Mouse (Mus musculus): ENCODE data around the gene Xrcc4. TPM values are rescaled to one million over a fixed set of nuclear protein-coding genes. Genes with fewer than 3 reads are reported as not detected.

The Xrcc4 gene
- polyA plus RNA-seq, 1 experiment from 2014 or later: 14.2 TPM

DNA sequence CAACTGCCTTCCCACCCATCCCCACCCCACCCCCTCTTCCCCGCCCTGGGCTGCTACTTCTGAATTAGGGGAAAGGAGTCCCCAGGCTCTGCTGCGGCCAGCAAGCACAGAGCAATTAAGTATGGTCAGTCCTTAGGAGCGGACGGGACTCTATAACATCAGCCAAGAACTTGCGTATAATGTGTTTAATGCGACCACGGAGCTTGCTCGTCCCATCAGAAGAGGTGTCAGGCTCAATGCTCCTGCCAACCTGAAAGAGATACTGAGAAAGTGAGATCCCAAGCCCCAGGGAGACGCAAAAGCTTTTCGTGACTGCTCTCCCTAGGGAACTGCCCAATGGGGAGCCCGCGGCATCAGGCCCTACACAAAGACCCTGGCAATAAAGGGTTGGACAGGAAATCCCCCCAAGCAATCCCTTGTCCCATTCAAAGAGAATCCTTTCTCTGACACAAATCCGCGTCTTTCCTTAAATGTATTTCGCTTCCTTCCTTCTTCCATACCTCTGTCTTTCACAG lies 346.7 kb downstream of the Xrcc4 start:
- Histone ChIP-seq H3K27me3 (no peaks in the 10 kb centered on the region), H3K36me3 (ENCODE audit: poor library complexity, severe bottlenecking) (no peaks in the 10 kb centered on the region), H3K4me1 (peaks cover 21% of the 10 kb centered on the region), H3K4me3 (peak overlapping the region; percentile 70), H3K9ac (peak overlapping the region; percentile 81), H3K4me2 (peak overlapping the region; percentile 70), H3K27ac (peak overlapping the region; percentile 92), H3K9me3 (replicated peaks) (no peaks in the 10 kb centered on the region)
- under 1% methylated on average over 15 of the region's 15 CpGs for WGBS
- no peak for ATAC-seq

DNA sequence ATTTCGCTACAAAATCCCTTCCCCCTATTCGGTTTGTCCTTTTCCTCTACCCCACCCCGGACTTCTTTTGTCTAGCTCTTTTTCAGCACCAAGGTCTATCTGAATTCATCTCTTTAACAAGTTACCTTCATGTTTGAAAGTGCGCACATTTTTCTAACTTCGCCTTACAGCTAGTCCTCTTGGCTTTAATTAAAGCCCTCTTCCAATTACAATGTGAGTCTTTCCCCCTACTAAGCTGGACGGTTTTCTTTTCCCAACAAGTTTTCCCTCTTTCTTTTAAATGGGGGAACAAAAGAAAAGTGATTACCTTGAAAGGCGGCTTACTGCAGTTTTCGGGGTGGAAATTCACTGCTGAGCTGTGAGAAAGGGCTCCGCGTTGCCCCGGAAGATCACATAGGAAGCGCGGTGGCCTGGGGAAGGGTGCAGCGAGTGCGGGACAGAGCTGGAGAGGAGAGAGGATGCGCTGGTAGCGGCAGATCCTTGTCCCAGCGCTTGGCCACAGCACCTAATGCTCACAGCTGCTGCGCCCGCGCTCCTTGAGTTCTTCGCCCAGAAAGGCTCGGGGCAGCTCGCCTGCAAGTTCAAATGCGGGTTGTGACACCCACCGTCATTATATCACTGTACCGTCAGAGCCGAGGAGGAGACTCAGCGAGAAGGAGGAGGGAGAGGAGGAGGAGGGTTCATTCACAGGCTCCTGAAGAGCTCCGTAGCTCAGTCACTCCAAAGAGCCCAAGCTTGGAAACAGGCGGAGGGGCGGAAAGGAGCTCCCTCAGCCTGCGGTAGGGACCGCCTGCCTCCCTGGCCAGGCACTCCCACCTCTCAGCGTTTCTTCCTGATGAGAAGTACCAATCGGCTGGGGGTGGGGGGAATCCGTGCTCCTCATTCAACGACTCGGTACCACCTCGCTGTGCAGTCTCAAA lies 347.4 kb downstream of the Xrcc4 start, which contains the start of gene Vcan:
Gene Vcan (minus strand): TSS at position 744 of the 920 bp plus-strand sequence.
- Histone ChIP-seq H3K27ac (peak within 1 kb of the TSS; percentile 92), H3K4me1 (peaks cover 25% of the 10 kb centered on the region), H3K9me3 (replicated peaks) (no peaks in the 10 kb centered on the region), H3K4me3 (peak within 1 kb of the TSS; percentile 70), H3K36me3 (ENCODE audit: poor library complexity, severe bottlenecking) (no peaks in the 10 kb centered on the region), H3K27me3 (no peaks in the 10 kb centered on the region), H3K9ac (peak within 1 kb of the TSS; percentile 81), H3K4me2 (peak within 1 kb of the TSS; percentile 70)
- peak; percentile 66 for ATAC-seq
- WGBS: under 1% methylated on average over 40 of the region's 40 CpGs

DNA sequence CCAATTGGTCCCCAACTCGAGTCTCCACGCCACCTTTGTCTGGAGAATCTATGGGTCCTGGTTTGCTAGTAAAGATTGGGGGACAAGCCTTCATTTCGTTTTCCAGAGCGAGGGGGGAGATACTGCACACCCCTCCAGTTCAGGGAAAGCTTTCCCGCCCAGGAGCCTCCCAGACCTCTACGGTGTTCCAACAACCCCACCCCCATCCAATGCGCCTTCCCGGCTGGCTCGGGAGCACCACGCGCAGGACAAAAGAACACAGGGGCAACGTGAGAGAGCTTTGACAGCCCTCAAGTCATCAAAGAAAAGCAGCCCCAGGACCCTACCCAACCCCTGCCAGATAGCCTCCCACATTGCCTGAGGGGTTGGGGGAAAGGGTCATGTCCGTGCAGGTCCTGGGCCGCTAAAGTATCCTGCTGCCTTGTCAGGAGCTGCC lies 348.3 kb downstream of the Xrcc4 start:
- Histone ChIP-seq H3K27ac (peak overlapping the region; percentile 92), H3K4me3 (peak overlapping the region; percentile 70), H3K4me1 (peaks cover 27% of the 10 kb centered on the region), H3K9me3 (replicated peaks) (no peaks in the 10 kb centered on the region), H3K27me3 (no peaks in the 10 kb centered on the region), H3K36me3 (ENCODE audit: poor library complexity, severe bottlenecking) (no peaks in the 10 kb centered on the region), H3K4me2 (peak overlapping the region; percentile 70), H3K9ac (peak overlapping the region; percentile 81)
- WGBS: 0% methylated on average over 14 of the region's 14 CpGs
- ATAC-seq: peak; percentile 55

DNA sequence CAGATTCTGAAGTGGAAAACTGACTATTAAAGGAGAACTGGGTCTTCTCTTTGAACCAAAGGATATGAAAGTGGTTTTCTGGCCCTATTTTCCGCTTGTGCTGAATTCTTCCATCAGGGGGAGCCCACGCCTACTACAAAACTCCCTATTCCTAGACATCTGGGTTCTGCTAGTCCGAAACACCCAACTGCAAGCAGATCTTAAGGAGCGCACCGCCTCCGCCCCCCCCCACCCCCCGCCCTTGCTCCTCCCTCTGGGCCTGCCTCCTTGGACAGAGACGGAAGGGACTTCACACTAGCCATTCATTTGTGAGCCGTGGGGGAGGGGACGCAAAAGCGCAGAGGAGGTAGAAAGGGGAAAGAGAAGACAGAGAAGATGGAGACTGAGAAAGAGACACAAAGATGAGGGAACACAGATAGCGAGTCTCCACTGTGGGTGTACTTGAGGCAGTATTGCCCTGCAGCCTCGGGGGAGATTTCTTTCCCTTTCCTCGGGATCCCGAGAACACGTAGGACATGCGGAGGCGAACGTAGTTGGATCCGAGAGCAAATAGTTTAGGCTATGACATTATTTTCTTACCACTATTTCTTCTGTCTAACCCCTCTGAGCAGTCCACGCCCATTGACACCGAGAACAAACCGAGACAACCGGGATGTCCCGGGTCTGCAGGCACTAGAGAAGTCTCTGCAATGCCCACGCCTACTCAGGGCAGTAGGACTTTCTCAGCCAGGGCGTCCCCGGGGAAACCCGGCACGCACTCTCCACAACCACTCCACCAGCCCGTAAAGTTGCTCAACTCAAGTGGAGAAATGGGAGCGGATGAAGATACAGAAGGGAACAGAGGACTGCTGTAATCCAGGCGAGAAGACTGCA lies 348.9 kb downstream of the Xrcc4 start:
- H3K36me3 ChIP-seq (ENCODE audit: poor library complexity, severe bottlenecking): no peaks in the 10 kb centered on the region
- H3K27me3 ChIP-seq: no peaks in the 10 kb centered on the region
- peak overlapping the region; percentile 81 for H3K9ac ChIP-seq
- under 1% methylated on average over 33 of the region's 33 CpGs for WGBS
- H3K9me3 ChIP-seq (replicated peaks): no peaks in the 10 kb centered on the region
- peak overlapping the region; percentile 92 for H3K27ac ChIP-seq
- H3K4me3 ChIP-seq: peak overlapping the region; percentile 70
- peak; percentile 87 for ATAC-seq
- H3K4me1 ChIP-seq: peaks cover 27% of the 10 kb centered on the region
- H3K4me2 ChIP-seq: peak overlapping the region; percentile 70

DNA sequence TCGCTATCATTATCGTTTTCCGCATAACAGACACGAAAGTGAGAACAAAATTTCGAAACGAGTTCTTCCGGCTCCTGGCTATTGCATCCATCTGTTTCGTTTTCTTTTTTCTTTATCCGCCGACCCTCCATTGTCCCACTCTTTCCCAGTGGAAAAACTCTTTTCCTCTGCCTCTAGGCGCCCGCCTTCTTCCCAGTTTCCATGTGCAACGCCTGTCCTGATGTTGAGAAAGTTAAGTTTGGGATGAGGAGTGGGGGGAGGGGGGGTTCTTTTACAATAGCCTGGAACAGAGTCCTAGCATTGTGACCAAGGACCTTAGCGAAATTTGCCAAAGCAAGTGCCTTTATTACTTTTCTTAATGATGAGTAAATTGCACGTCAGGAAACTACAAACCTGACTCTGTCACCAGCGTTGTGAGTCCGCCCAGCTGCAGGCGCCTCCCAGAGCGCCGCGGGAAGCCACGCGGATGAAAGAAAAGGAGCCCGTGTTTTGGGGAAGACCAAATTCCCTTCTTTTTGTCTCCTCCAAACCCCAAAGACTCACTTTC lies 349.6 kb downstream of the Xrcc4 start:
- Histone ChIP-seq H3K4me1 (peaks cover 30% of the 10 kb centered on the region), H3K4me2 (peak overlapping the region; percentile 70), H3K4me3 (peak overlapping the region; percentile 70), H3K9ac (peak overlapping the region; percentile 81), H3K9me3 (replicated peaks) (no peaks in the 10 kb centered on the region), H3K27me3 (no peaks in the 10 kb centered on the region), H3K27ac (peak overlapping the region; percentile 92), H3K36me3 (ENCODE audit: poor library complexity, severe bottlenecking) (no peaks in the 10 kb centered on the region)
- ATAC-seq: peak; percentile 19
- WGBS: under 1% methylated on average over 24 of the region's 24 CpGs

DNA sequence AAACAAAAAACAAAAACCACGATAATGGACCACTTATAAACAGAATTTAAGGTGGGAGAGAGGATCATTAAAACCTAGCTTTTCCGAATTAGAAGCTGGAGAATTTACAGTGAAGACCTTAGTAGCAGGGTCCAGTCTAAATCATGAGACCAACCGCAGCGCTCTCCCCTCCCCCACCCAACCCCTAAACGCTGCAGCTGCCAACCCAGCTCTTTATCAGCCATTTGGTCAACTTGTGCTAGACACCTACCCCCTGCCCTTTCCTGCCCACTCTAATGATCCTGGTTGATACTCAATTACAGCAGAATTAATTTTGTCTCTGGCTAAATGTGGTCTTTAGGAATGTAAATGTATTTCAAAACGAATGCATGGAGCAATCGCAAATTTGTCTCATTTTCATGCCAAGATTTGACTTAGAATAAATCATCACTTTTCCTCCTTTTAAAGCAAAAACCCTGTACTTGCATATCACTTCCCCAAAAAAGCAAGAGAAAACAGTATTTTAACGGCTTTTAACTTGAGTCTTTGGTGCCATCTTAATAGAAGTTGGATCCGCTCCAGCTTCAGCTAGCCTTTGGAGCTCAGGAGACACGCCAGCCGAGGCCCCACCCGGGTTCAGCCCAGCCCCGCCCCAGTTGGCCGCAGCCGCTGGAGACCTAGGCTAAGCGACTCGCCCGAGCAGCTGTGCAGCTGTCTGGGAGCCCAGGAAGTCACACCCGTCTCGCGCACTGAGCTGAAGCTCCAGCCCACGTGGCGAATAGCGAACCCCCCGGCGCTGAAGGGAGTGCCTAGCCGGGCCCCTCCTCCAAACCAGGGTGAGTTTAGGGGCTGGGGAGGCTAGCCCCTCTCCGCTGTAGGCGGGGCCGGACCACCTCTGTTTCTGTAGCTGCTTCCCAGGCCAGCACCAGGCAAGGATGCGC lies 350.4 kb downstream of the Xrcc4 start:
- H3K4me2 ChIP-seq: peak overlapping the region; percentile 70
- H3K36me3 ChIP-seq (ENCODE audit: poor library complexity, severe bottlenecking): no peaks in the 10 kb centered on the region
- peaks cover 30% of the 10 kb centered on the region for H3K4me1 ChIP-seq
- ATAC-seq: peak; percentile 54
- H3K4me3 ChIP-seq: peak overlapping the region; percentile 70
- H3K27ac ChIP-seq: peak overlapping the region; percentile 92
- peak overlapping the region; percentile 81 for H3K9ac ChIP-seq
- H3K9me3 ChIP-seq (replicated peaks): no peaks in the 10 kb centered on the region
- H3K27me3 ChIP-seq: no peaks in the 10 kb centered on the region
- WGBS: 1% methylated on average over 31 of the region's 31 CpGs

DNA sequence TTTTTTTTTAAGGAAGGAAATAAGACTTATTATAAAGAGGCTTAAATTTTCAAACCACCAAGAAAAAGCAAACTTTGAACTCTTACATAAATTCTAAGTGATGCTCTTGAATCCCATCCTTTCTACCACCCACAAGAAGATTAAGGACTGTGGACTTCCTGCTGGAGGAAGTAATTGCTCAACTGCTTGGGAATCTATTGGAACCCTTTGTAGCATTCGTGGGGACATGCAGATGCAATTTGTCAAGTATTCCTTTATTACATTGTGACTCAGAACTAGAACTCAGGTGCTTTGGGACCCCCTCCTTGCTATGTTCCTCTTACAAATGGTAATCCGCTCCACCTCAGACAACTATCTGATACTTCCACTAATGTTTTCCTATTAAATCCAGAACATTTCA lies 351.1 kb downstream of the Xrcc4 start:
- ATAC-seq: no peak
- Histone ChIP-seq H3K27ac (no peak overlapping the region), H3K4me3 (peak overlapping the region; percentile 70), H3K36me3 (ENCODE audit: poor library complexity, severe bottlenecking) (no peaks in the 10 kb centered on the region), H3K9me3 (replicated peaks) (no peaks in the 10 kb centered on the region), H3K4me2 (peak overlapping the region; percentile 70), H3K27me3 (no peaks in the 10 kb centered on the region), H3K9ac (no peak overlapping the region), H3K4me1 (peaks cover 30% of the 10 kb centered on the region)
- WGBS: 38% methylated on average over 2 of the region's 2 CpGs

DNA sequence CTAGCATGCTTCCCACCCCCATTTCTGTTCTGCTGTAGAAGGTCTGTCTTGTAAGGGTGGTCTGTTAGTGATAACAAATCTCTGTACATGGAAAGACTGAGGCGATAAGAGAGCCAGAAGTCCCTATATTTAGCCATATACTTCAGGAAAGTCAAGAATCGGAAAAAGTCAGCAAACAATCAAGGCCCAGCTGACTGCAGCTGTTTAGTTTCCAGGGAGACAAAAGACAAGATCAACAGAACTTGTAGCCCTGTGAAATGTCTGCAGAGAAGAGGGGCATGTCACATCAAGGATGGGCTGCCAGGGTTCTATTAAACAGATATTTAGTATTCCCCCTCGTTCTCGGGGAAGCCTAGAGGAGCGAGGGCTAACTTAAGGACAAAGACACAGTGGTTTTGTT lies 354.3 kb downstream of the Xrcc4 start:
- H3K4me3 ChIP-seq: no peak overlapping the region
- no peak overlapping the region for H3K27ac ChIP-seq
- H3K36me3 ChIP-seq (ENCODE audit: poor library complexity, severe bottlenecking): peaks cover 3% of the 10 kb centered on the region; the same call in 1 of the 2 replicates
- ATAC-seq: no peak
- H3K9ac ChIP-seq: no peak overlapping the region
- no peak overlapping the region for H3K4me2 ChIP-seq
- 70% methylated on average over 5 of the region's 5 CpGs for WGBS
- no peaks in the 10 kb centered on the region for H3K27me3 ChIP-seq
- H3K9me3 ChIP-seq (replicated peaks): no peaks in the 10 kb centered on the region
- peaks cover 24% of the 10 kb centered on the region for H3K4me1 ChIP-seq

DNA sequence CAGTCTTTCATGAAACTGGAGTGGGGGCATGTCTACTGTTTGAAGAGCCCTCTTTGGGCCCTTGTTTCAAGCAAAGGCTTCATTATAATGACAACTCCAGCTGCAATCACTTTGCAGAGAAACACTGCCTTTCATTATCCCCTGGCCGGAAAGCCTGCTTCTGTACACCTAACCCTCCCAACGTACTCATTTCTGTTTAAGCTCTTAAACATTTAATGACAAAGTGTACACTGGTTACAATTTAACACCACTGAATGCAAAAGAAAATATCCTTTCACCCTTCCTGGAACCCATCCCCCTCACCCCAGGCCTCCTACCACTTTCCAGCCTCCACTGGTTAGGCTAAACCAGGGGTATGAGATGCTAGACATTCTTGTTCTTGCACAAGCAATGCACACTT lies 362.9 kb downstream of the Xrcc4 start:
- H3K27ac ChIP-seq: no peak overlapping the region
- WGBS: 58% methylated on average over 2 of the region's 2 CpGs
- no peak overlapping the region for H3K4me3 ChIP-seq
- H3K4me1 ChIP-seq: no peaks in the 10 kb centered on the region
- peaks cover 41% of the 10 kb centered on the region for H3K36me3 ChIP-seq (ENCODE audit: poor library complexity, severe bottlenecking)
- no peak for ATAC-seq
- H3K9ac ChIP-seq: no peak overlapping the region
- no peaks in the 10 kb centered on the region for H3K27me3 ChIP-seq
- no peak overlapping the region for H3K4me2 ChIP-seq
- H3K9me3 ChIP-seq (replicated peaks): no peaks in the 10 kb centered on the region

Data from forebrain, embryonic 13.5 days (tissue).